Mouse (Mus musculus): ENCODE data around the gene Tfap2b.

DNA sequence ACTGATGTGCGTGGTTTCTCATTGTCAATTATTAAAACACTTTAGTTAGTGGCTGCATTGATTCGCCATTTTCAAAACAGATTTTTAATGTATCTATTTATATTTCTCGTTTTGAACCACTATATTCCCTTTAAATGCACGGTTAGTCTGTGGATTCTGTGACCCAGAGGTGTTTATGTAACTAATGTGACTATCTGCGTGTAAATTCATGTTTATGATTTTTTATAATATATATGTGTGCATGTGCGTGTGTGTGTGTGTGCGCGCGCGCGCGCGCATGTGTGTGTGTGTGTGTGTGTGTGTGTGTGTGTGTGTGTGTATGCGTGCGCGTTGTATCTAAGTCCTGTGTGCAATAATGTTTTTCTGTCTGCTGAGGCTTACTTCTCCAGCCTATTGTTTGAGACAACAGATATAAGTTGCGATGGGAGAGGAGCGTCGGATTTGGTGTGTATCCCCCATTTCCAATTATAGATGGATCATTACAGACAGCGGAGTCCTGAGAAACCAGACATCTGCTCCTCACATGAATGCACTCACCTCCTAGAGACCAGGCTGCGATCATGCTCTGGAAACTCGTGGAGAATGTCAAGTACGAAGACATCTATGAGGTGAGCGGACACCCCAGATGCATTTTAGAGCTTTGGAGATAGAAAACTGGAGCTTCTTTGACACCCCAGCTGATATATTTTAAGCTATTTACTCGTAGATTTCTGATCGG is at the start of gene Tfap2b:
- TF ChIP-seq GATA1 (IDR thresholded peaks at IDR 0.05; ENCODE audit: borderline replicate concordance, low read length) (no peak), FLI1 (IDR thresholded peaks at IDR 0.05; ENCODE audit: low read length) (no peak)

All from megakaryocyte, embryonic 14.5 days (primary cell).